8 mouse cellular contexts compared by ENCODE assay signal in the genomic region with DNA sequence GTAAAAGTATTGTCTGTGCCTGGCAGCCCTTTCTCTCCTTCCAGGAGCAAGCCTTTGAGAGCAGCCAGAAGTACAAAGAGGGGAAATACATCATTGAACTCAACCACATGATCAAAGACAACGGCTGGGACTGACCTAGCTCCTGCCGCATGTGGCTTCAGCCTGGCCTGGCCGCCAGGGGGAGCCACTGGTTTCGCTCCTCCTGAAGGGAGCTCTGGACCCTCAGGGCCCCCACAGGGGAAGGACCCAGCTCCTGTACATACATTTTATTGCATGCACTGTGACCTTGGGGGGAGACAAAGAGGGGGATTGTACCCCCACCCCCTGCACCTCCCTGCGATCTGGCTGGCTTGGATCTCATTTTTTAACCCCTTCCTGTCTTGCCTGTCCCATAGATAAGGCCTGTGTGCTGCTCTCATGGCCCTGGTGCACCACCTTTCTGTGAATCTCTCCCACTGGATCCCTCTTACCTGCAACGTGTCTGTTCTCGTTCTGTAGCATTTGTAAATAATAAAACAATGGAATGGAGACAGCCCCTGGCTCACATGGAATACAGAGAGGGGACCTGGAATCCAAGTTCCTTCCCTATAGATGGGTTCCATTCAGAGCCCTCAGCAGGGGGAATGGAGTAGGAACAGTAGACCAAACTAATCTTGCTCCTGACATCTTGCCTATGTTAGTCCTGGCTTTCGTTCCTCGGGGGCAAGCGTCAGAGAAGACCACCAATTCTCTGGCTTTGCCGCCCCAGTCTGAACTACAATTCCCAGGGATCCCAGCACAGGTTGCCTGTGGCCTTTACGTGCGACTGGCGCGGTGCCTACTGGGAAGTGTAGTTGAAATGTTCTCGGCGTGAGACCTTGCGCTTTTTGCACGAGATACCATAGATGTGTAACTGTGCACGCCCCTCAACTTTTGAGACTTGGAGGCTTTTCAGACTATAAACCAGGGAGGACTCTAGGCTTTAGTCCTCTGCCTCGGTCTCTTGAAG. TPM values are rescaled to one million over a fixed set of nuclear protein-coding genes. Genes with fewer than 3 reads are reported as not detected.
DNase-seq lines count a peak whose midpoint lies in the region; ATAC-seq and TF ChIP-seq lines count a peak whose summit lies in the region.

No protein-coding gene starts in this region.

- under 1% methylated on average over 21 of the region's 21 CpGs for WGBS in embryonic facial prominence, embryonic 12.5 days
- WGBS in liver, embryonic 11.5 days: 2% methylated on average over 21 of the region's 21 CpGs
- 2% methylated on average over 21 of the region's 21 CpGs for WGBS in stomach, embryonic 16.5 days

- DNase-seq in B cell, adult 2 months: peak; percentile 93 to 94
- DNase-seq in adrenal gland, postnatal 14 days: peak; percentile 95
- DNase-seq in heart, adult 8-10 months (ENCODE audit: low spot score): peak; percentile 79
- peak; percentile 80 to 87 for DNase-seq in kidney, adult 8-10 months
- DNase-seq in liver, embryonic 11.5 days (ENCODE audit: low spot score): peak; percentile 91

- peak overlapping the region; percentile 75 for H3K27ac ChIP-seq in embryonic facial prominence, embryonic 12.5 days
- peak overlapping the region; percentile 62 for H3K27ac ChIP-seq in liver, embryonic 11.5 days (ENCODE audit: low read depth, low read length)
- peak overlapping the region; percentile 58 for H3K27ac ChIP-seq in stomach, embryonic 16.5 days (ENCODE audit: low read length)

- H3K4me2 ChIP-seq in embryonic facial prominence, embryonic 12.5 days (replicated peaks): peak overlapping the region; percentile 89
- H3K4me2 ChIP-seq in liver, embryonic 11.5 days: peak overlapping the region; percentile 74
- H3K4me2 ChIP-seq in myocyte (ENCODE audit: low read depth): peak overlapping the region; percentile 1
- peak overlapping the region; percentile 98 for H3K4me2 ChIP-seq in stomach, embryonic 16.5 days (ENCODE audit: low read depth, low read length)

- peaks cover 39% of the 10 kb centered on the region for H3K4me1 ChIP-seq in embryonic facial prominence, embryonic 12.5 days
- peaks cover 41% of the 10 kb centered on the region for H3K4me1 ChIP-seq in liver, embryonic 11.5 days (replicated peaks; ENCODE audit: control insufficient read depth, insufficient read depth, low read length)
- peaks cover 34% of the 10 kb centered on the region for H3K4me1 ChIP-seq in stomach, embryonic 16.5 days (ENCODE audit: control insufficient read depth, insufficient read depth, low read length)

- no peaks in the 10 kb centered on the region for H3K79me2 ChIP-seq in myocyte (ENCODE audit: control insufficient read depth, insufficient read depth)

- H3K27me3 ChIP-seq in embryonic facial prominence, embryonic 12.5 days: no peaks in the 10 kb centered on the region
- H3K27me3 ChIP-seq in liver, embryonic 11.5 days (replicated peaks; ENCODE audit: control insufficient read depth, insufficient read depth, low read length): no peaks in the 10 kb centered on the region
- no peaks in the 10 kb centered on the region for H3K27me3 ChIP-seq in myocyte (ENCODE audit: control insufficient read depth, insufficient read depth, insufficient read length)
- no peaks in the 10 kb centered on the region for H3K27me3 ChIP-seq in stomach, embryonic 16.5 days (ENCODE audit: control insufficient read depth, insufficient read depth, low read length)

- H3K36me3 ChIP-seq in embryonic facial prominence, embryonic 12.5 days: peaks cover 19% of the 10 kb centered on the region
- peaks cover 9% of the 10 kb centered on the region; the same call in 1 of the 2 replicates for H3K36me3 ChIP-seq in liver, embryonic 11.5 days (ENCODE audit: control insufficient read depth, insufficient read depth, low read length)
- no peaks in the 10 kb centered on the region for H3K36me3 ChIP-seq in myocyte (ENCODE audit: control insufficient read depth, insufficient read depth)
- H3K36me3 ChIP-seq in stomach, embryonic 16.5 days (ENCODE audit: control insufficient read depth, insufficient read depth, low read length): 0 out of 2 replicates have a peak, but pooled peaks cover 3% of the 10 kb centered on the region

- H3ac ChIP-seq in myocyte (ENCODE audit: control insufficient read depth, insufficient read length): no peak overlapping the region

- no peak for TF ChIP-seq POLR2A in myocyte (IDR thresholded peaks at IDR 0.05; ENCODE audit: insufficient read length, low read depth)

- peak overlapping the region; percentile 43; the same call in 1 of the 2 replicates for H3K9ac ChIP-seq in embryonic facial prominence, embryonic 12.5 days
- peak overlapping the region; percentile 55 for H3K9ac ChIP-seq in liver, embryonic 11.5 days (ENCODE audit: low read depth, low read length)
- H3K9ac ChIP-seq in stomach, embryonic 16.5 days (ENCODE audit: low read length): peak overlapping the region; percentile 67

- no peaks in the 10 kb centered on the region for H3K9me3 ChIP-seq in embryonic facial prominence, embryonic 12.5 days
- H3K9me3 ChIP-seq in liver, embryonic 11.5 days (ENCODE audit: control insufficient read depth, low read length): no peaks in the 10 kb centered on the region
- no peaks in the 10 kb centered on the region for H3K9me3 ChIP-seq in stomach, embryonic 16.5 days (replicated peaks; ENCODE audit: control insufficient read depth, low read length)

- peak overlapping the region; percentile 34 for H3K4me3 ChIP-seq in embryonic facial prominence, embryonic 12.5 days
- H3K4me3 ChIP-seq in liver, embryonic 11.5 days (ENCODE audit: low read depth, low read length): peak overlapping the region; percentile 44
- no peak overlapping the region for H3K4me3 ChIP-seq in myocyte
- peak overlapping the region; percentile 52 for H3K4me3 ChIP-seq in stomach, embryonic 16.5 days (replicated peaks; ENCODE audit: low read length)

- ATAC-seq in embryonic facial prominence, embryonic 12.5 days (ENCODE audit: insufficient number of reproducible peaks, insufficient read depth, low FRiP score, low TSS enrichment): peak; percentile 62
- ATAC-seq in liver, embryonic 11.5 days (replicated peaks; ENCODE audit: low FRiP score): peak; percentile 72
- ATAC-seq in stomach, embryonic 16.5 days (ENCODE audit: insufficient read depth, low FRiP score): peak; percentile 63

TF ChIP-seq in myocyte, 11 proteins besides CTCF, POLR2A, EP300 and RAD21 (continues in another document):
- TF ChIP-seq POLR2AphosphoS2 (IDR thresholded peaks at IDR 0.05; ENCODE audit: insufficient read length, low read depth) (no peak), TCF3 (IDR thresholded peaks at IDR 0.05; ENCODE audit: insufficient read length, low read depth) (no peak), REST (IDR thresholded peaks at IDR 0.05; ENCODE audit: insufficient read depth, insufficient read length) (no peak), MAX (IDR thresholded peaks at IDR 0.05; ENCODE audit: low read depth) (no peak), USF1 (IDR thresholded peaks at IDR 0.05; ENCODE audit: low read depth) (no peak), E2F4 (IDR thresholded peaks at IDR 0.05; ENCODE audit: insufficient read depth) (no peak), SRF (IDR thresholded peaks at IDR 0.05; ENCODE audit: control insufficient read depth, insufficient read length, low read depth) (no peak), MYOD1 (IDR thresholded peaks at IDR 0.05; ENCODE audit: control insufficient read depth in 1 of 3, insufficient read length in 2 of 3, low read depth in 2 of 3) (no peak), MYOG (IDR thresholded peaks at IDR 0.05; ENCODE audit: control insufficient read depth in 1 of 3, insufficient read depth in 1 of 3, insufficient read length in 2 of 3, low read depth in 2 of 3) (no peak)

RNA-seq across cellular contexts. Expression of gene Tbx6, which starts 1.0 kb away (rescaled TPM):
- 1.2 and 1.5 TPM in 2 replicates for total RNA-seq in adrenal gland, postnatal 14 days (2021)
- polyA plus RNA-seq in embryonic facial prominence, embryonic 12.5 days (2016; fragmentation: Nextera tagmentation; extraction: Ambion mirVana): 0.61 and 0.85 TPM in 2 replicates
- under 1 TPM; 0.40 to 0.49 (median 0.42) TPM for total RNA-seq in heart, adult 8-10 months (2022)
- 0.22 and 0.55 TPM in 2 replicates for polyA plus RNA-seq in liver, embryonic 11.5 days (2014; fragmentation: Nextera tagmentation; extraction: Ambion mirVana)
- polyA plus RNA-seq in myocyte (2012; fragmentation: generic; extraction: Trizol): 0.23 TPM
- 0.27 and 0.47 TPM in 2 replicates for polyA plus RNA-seq in stomach, embryonic 16.5 days (2015; fragmentation: Nextera tagmentation; extraction: Ambion mirVana)

RNA-seq across cellular contexts. Expression of gene Ypel3, which starts 3.5 kb away (rescaled TPM):
- total RNA-seq in adrenal gland, postnatal 14 days (2021): 129 and 173 TPM in 2 replicates
- polyA plus RNA-seq in embryonic facial prominence, embryonic 12.5 days (2016; fragmentation: Nextera tagmentation; extraction: Ambion mirVana): 118 and 119 TPM in 2 replicates
- 10 to 100 TPM; 46.6 to 99.6 (median 72.6) TPM for total RNA-seq in heart, adult 8-10 months (2022)
- 49.1 and 52.2 TPM in 2 replicates for polyA plus RNA-seq in liver, embryonic 11.5 days (2014; fragmentation: Nextera tagmentation; extraction: Ambion mirVana)
- 82.2 TPM for polyA plus RNA-seq in myocyte (2012; fragmentation: generic; extraction: Trizol)
- 60.6 and 65.9 TPM in 2 replicates for polyA plus RNA-seq in stomach, embryonic 16.5 days (2015; fragmentation: Nextera tagmentation; extraction: Ambion mirVana)

RNA-seq across cellular contexts. Expression of gene Ppp4c, which starts 12.0 kb away (rescaled TPM):
- total RNA-seq in adrenal gland, postnatal 14 days (2021): 94.7 and 109 TPM in 2 replicates
- 362 and 385 TPM in 2 replicates for polyA plus RNA-seq in embryonic facial prominence, embryonic 12.5 days (2016; fragmentation: Nextera tagmentation; extraction: Ambion mirVana)
- 10 to 100 TPM; 32.7 to 36.8 (median 34.5) TPM for total RNA-seq in heart, adult 8-10 months (2022)
- polyA plus RNA-seq in liver, embryonic 11.5 days (2014; fragmentation: Nextera tagmentation; extraction: Ambion mirVana): 266 and 269 TPM in 2 replicates
- polyA plus RNA-seq in myocyte (2012; fragmentation: generic; extraction: Trizol): 113 TPM
- polyA plus RNA-seq in stomach, embryonic 16.5 days (2015; fragmentation: Nextera tagmentation; extraction: Ambion mirVana): 180 and 192 TPM in 2 replicates

RNA-seq across cellular contexts. Expression of gene Gdpd3, which starts 14.1 kb away (rescaled TPM):
- 3.8 and 5.6 TPM in 2 replicates for total RNA-seq in adrenal gland, postnatal 14 days (2021)
- polyA plus RNA-seq in embryonic facial prominence, embryonic 12.5 days (2016; fragmentation: Nextera tagmentation; extraction: Ambion mirVana): 1.00 and 1.6 TPM in 2 replicates
- 1 to 10 TPM; 1.3 to 2.2 (median 1.8) TPM for total RNA-seq in heart, adult 8-10 months (2022)
- 0.87 and 0.96 TPM in 2 replicates for polyA plus RNA-seq in liver, embryonic 11.5 days (2014; fragmentation: Nextera tagmentation; extraction: Ambion mirVana)
- polyA plus RNA-seq in myocyte (2012; fragmentation: generic; extraction: Trizol): 1.1 TPM
- 11.1 and 15.4 TPM in 2 replicates for polyA plus RNA-seq in stomach, embryonic 16.5 days (2015; fragmentation: Nextera tagmentation; extraction: Ambion mirVana)

RNA-seq across cellular contexts. Expression of gene Fam57b, which starts 17.2 kb away (rescaled TPM):
- 32.1 and 32.5 TPM in 2 replicates for total RNA-seq in adrenal gland, postnatal 14 days (2021)
- polyA plus RNA-seq in embryonic facial prominence, embryonic 12.5 days (2016; fragmentation: Nextera tagmentation; extraction: Ambion mirVana): 1.2 and 2.0 TPM in 2 replicates
- total RNA-seq in heart, adult 8-10 months (2022): 10 to 100 TPM in 1 of 4 experiments, 1 to 10 TPM in 3; 6.9 to 10.1 (median 8.0) TPM
- 0.21 TPM in 1 of 2 replicates, not detected in the other for polyA plus RNA-seq in liver, embryonic 11.5 days (2014; fragmentation: Nextera tagmentation; extraction: Ambion mirVana)
- polyA plus RNA-seq in myocyte (2012; fragmentation: generic; extraction: Trizol): 0.94 TPM
- polyA plus RNA-seq in stomach, embryonic 16.5 days (2015; fragmentation: Nextera tagmentation; extraction: Ambion mirVana): 1.1 and 1.3 TPM in 2 replicates

Comparison
In these comparisons a context has a peak if more than half of its experiments do, and no peak if none do; other contexts are left out.
1. H3K4me2 ChIP-seq: peak in every context shown above with its lines; median percentile 98 in stomach, embryonic 16.5 days; 89 in embryonic facial prominence, embryonic 12.5 days; 74 in liver, embryonic 11.5 days; 1 in myocyte.